ENCODE assay signal across 10 mouse cellular contexts in genomic region chr6:5802840-5803491, GRCm38 (mm10).
A peak's percentile ranks its signal among the peaks of the same experiment; 100 is the strongest.
DNase-seq lines count a peak whose midpoint lies in the region; TF ChIP-seq lines count a peak whose summit lies in the region.
"Had no signal": no experiment of that assay in that cellular context is flagged by ENCODE, and none has a peak within 500 bp of the region (broad histone marks: within the 10 kb centered on the region; RNA-seq: fewer than 3 reads in every experiment).

No protein-coding gene starts in this region.

- H3K4me3 ChIP-seq in cerebellum, adult 2 months (replicated peaks; ENCODE audit: insufficient read depth, low read depth, low read length), result no peak overlapping the region
- H3K4me3 ChIP-seq in limb, embryonic 10.5 days, result no peak overlapping the region
- H3K4me3 ChIP-seq: hindbrain, embryonic 15.5 days; liver, embryonic 12.5 days had no signal

- TF ChIP-seq POLR2A in cerebellum, adult 2 months (IDR thresholded peaks at IDR 0.05; ENCODE audit: borderline replicate concordance, insufficient read depth, low read length), result no peak

- no peak for TF ChIP-seq CTCF in cerebellum, adult 2 months (IDR thresholded peaks at IDR 0.05; ENCODE audit: borderline replicate concordance, insufficient read depth, low read depth, low read length)

- H3K27me3 ChIP-seq in cerebellum, adult 2 months (ENCODE audit: control insufficient read depth, insufficient read depth, low read length), result no peaks in the 10 kb centered on the region
- no peaks in the 10 kb centered on the region for H3K27me3 ChIP-seq in limb, embryonic 10.5 days (ENCODE audit: low read depth, poor library complexity, severe bottlenecking)
- H3K27me3 ChIP-seq: hindbrain, embryonic 15.5 days; liver, embryonic 12.5 days had no signal

- H3K9me3 ChIP-seq in limb, embryonic 10.5 days (replicated peaks), result no peaks in the 10 kb centered on the region
- H3K9me3 ChIP-seq: hindbrain, embryonic 15.5 days; liver, embryonic 12.5 days had no signal

- peaks cover 3% of the 10 kb centered on the region; the same call in 1 of the 2 replicates for H3K4me1 ChIP-seq in cerebellum, adult 2 months (ENCODE audit: control insufficient read depth, insufficient read depth, low read length)
- H3K4me1 ChIP-seq in limb, embryonic 10.5 days, result peaks cover 32% of the 10 kb centered on the region
- H3K4me1 ChIP-seq: hindbrain, embryonic 15.5 days; liver, embryonic 12.5 days had no signal

- H3K27ac ChIP-seq in cerebellum, adult 2 months (ENCODE audit: insufficient read depth, low read length), result no peak overlapping the region
- H3K27ac ChIP-seq in limb, embryonic 10.5 days, result peak overlapping the region; percentile 80
- H3K27ac ChIP-seq: hindbrain, embryonic 15.5 days; liver, embryonic 12.5 days had no signal

- WGBS in cerebellum, adult 2 months, result 40% methylated on average over 11 of the region's 11 CpGs
- 52% methylated on average over 11 of the region's 11 CpGs for WGBS in limb, embryonic 10.5 days

- peak; percentile 13 for DNase-seq in adrenal gland, postnatal 10 days
- DNase-seq in adrenal gland, postnatal 14 days, result no peak
- peak; percentile 9 for DNase-seq in kidney, postnatal 10 days
- no peak for DNase-seq in kidney, postnatal 14 days
- peak; percentile 50 to 68 for DNase-seq in cerebellum, adult 2 months
- peak; percentile 42 for DNase-seq in limb, embryonic 10.5 days (ENCODE audit: low spot score)
- DNase-seq in retina, postnatal 1 day, result no peak
- DNase-seq in embryo, embryonic 11 days, result no peak

- no peaks in the 10 kb centered on the region for H3K36me3 ChIP-seq in limb, embryonic 10.5 days
- H3K36me3 ChIP-seq: hindbrain, embryonic 15.5 days; liver, embryonic 12.5 days had no signal

Comparison
In these comparisons a context has a peak if more than half of its experiments do, and no peak if none do; other contexts are left out.
1. DNase-seq: peak in adrenal gland, postnatal 10 days (single experiment), kidney, postnatal 10 days (single experiment), cerebellum, adult 2 months (2 of 2) and limb, embryonic 10.5 days (single experiment); none in adrenal gland, postnatal 14 days (single experiment), kidney, postnatal 14 days (single experiment), retina, postnatal 1 day (single experiment) and embryo, embryonic 11 days (single experiment).